Mouse (Mus musculus): ENCODE measurements around the gene Ccdc117.
"Not testable (repeated sequence)": the region's sequence is repeated elsewhere in the genome, so short reads cannot be mapped to it uniquely, and the experiment has no call there.

The Ccdc117 gene

DNA sequence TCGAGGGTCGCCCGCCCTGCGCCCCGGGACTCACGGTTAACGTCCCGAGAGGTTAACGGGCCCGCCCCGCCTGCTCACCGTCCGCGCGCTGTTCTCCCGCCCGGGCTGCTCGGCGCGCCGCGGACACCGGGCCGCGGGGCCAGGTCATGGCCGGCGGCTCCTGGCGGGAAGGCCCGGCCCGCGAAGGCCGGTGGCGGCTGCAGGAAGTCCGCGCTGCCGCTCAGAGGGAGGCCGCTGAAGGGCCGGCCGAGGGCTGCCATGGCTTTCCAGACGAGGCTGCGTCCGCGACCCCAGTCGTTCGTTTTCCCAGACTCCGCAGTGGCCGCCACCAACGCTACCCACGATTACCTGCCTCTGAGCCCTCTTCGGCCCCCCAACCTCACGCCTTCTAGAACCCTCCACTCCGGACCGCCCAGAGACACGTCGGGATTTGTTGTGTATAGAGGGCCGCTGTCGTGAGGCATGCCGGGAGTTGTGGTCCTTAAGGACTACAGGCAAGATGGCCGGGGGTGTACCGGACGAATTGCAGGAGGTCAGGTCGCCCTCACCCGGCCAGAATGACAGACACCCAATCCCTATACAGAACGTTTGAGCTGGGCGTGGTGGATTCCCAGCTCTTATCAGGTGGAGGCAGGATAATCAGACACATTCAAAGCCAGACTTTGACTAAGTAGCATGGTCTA lies at the start of gene Ccdc117:
Gene Ccdc117 (minus strand): TSS at position 389 of the 683 bp plus-strand sequence.
- DNase-seq (ENCODE audit: low spot score in 2 of 2) = peak; percentile 77 to 85

DNA sequence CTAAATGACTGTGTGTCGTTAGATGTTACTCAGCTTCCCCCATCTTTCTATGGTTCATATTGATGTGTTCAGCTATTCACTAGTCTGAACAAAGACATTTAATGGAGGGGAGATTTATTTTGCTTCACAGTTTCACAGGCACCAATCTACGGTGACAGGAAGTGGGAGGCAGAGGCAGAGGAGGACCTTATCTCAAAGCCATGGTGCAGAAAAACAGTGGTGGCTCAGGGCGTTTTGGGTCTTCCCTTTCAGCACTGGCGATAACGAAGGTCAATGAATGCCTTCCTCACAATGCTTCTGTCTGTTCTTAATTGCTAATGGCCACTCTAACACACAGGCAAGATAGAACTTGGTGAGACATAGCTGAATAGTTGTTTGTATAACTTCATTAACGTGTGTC lies 33.1 kb upstream of the Ccdc117 start:
- DNase-seq (ENCODE audit: low spot score in 2 of 2) = no peak

DNA sequence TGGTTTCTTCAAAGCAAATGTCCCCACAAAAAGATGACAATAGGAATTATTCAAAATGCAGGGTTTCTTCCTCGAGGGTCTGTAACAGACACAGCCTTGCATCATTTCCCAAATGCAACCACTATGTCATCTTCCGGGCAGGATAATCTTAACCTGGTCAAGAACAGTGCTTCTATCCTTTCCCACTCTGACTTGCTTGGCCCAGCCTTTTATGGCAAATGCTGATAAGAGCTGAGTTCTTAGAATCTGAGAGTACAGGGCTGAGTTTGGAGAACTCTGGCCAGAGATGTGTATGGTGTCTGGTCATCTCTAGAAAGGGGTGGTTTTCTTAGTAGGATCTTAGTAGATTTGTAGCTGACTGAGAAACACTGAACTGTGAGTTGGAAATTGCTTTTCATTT lies 31.8 kb upstream of the Ccdc117 start:
- DNase-seq (ENCODE audit: low spot score in 2 of 2) = no peak

DNA sequence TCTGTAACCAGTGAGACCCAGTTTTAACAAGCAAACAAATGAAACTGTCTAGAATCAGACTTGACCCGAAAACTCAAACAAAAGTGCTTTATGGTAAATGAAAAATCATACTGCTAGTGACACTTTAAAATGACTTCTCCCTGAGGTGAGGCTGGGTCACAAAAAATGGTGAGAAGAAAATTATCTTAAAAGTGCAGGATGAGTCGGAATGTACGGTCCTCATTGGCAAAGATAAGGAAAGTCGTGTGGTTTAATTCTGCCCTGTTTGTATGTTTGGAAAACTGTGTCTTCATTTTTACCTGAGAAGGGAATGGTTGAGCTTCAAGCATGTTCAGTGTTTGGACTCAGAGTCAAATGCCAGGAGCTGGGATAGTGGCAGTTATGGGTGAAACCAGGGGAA lies 29.9 kb upstream of the Ccdc117 start:
- DNase-seq (ENCODE audit: low spot score in 2 of 2) = no peak

DNA sequence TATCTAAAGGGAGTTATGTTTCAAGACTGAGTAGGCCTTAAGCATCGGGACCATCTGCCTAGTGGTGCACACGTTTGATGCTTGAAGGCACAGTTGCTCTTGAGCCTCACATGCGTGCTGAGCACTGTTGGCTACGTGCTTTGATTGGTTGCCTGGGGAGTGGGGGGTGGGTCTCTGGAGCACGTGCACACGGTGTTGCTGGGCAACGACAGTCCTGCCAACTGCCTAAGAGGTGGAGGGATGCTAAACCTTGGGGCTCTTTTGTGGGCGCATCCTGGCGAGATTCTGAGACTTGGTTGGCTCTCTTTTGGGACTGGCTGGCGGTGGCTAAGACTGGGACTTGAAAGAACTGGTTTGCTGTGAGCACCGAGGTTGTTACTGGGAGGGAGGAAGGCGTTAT lies 27.5 kb upstream of the Ccdc117 start, which contains the start of gene Ankrd36:
Gene Ankrd36 (plus strand): TSS at position 211 of the 400 bp plus-strand sequence.
- DNase-seq (ENCODE audit: low spot score in 2 of 2) = no peak

DNA sequence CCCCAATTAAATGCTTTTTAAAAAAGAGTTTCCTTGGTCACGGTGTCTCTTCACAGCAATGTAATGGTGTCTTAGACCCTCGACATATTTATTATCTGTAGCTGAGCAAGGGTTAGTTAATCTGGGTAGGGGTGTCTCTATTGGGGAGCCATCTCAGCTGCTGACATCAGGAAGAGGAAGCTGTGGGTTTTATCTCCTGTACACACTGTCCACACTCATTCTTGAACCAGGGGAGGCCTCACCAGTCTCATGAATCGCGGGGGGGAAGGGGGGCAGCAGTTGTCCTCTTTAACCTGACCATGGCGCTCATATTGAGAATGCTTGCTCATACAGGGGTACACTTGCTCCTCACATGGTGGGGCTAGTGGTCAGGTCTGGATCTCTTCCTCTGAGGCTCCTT lies 26.1 kb upstream of the Ccdc117 start:
- no peak for DNase-seq (ENCODE audit: low spot score in 2 of 2)

DNA sequence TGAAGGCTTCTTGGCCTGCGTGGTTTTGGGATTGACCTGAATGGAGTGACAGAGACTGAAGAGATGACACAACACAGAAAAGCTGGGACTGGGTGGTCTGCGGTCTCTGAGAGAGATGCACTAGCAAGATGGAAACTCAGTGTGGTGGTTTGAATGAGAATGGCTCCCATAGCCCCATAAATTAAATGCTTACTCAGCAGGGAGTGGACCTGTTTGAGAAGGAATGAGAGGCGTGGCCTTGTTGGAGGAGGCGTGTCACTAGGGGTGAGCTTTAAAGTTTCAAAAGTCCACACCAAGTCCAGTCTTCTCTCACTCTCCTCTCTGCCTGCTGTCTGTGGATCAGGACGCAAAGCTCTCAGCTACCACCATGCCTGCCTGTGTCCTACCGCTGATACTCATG lies 25.7 kb upstream of the Ccdc117 start:
- DNase-seq (ENCODE audit: low spot score in 2 of 2) = no peak

DNA sequence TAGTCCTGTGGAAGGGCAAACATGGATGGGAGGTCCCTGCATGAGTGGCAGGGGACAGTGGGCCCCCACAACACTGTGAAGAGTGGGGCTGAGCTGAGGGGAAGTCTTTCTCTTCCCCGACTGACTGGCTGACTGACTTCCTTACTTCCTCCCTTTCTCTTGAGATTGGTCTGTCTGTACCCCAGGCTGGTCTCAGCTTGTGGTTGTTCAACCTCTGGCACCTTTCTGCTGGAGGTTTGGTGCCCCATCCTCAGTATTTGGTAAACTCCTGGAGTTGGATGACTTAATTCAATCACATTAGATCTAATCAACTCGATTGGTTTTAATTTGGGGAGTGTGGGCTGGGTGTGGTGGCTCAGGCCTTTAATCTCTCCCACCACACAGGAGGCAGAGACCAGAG lies 24.5 kb upstream of the Ccdc117 start:
- DNase-seq (ENCODE audit: low spot score in 2 of 2) = no peak

DNA sequence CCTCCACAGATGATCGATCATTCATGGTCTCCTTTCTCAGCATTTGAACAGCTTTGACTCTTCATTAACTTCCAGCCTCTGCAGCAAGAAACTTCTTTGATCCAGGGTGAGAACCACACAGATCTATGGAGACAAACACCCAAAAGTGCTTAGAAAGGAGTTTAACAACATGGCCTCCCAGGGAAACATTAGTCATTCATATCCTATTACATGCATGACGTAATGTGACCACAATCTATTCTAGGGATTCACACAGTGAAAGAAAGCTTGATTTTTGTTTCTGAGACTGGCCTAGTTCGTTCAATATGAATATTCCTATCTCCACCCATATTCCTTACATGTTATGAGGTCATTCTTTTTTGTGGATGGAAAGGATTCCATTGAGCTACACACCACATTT lies 23.6 kb upstream of the Ccdc117 start:
- DNase-seq (ENCODE audit: low spot score in 2 of 2) = no peak

DNA sequence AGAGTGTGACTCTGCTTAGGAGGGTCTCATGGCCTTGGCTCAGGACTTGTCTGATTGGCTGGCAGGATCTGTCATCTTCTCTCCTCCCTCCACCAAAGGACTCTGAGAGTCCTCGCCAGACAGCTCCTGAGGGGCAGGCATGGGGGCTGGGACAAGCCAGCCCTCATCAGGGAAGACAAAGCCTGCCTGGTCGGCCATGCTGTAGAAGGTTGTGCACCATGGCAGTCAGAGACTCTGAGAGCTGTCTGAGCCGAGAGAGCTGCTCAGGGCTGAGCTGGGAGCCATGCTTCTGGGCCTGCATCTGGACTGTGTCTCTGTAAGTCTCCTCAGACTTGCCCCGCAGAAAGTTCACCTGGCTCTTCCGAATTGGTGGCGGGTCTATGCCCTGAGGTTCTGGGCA lies 21.9 kb upstream of the Ccdc117 start:
- DNase-seq (ENCODE audit: low spot score in 2 of 2) = no peak

DNA sequence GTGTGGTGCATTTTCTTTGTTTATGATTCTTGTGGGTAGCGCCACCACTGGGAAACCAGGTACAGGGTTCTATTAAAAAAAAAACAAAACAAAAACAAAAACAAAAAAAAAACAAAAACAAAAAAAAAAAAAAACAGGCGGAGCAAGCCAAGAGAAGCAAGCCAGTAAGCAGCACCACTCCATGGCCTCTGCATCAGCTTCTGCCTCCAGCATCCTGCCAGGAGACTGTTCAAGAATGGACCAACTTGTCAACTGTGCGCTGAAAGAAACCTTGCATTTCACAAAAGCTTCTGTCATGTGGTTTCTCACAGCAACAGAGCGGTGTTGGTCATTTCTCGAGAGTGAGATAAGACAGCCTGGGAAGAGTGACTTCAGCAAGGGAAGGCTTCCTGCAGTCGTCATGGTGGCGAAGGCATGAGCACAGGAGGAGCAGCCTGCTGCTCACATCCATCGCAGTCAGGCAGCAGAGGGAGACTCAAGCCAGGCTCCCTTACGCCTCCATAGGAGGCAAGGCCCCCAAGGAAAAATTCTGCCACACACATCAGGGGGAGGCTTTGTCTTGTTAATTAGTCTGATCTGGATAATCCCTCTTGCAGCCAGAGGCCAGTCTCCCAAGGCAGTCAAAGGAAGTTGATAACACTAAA lies 20.8 kb upstream of the Ccdc117 start:
- DNase-seq (ENCODE audit: low spot score in 2 of 2) = no peak

DNA sequence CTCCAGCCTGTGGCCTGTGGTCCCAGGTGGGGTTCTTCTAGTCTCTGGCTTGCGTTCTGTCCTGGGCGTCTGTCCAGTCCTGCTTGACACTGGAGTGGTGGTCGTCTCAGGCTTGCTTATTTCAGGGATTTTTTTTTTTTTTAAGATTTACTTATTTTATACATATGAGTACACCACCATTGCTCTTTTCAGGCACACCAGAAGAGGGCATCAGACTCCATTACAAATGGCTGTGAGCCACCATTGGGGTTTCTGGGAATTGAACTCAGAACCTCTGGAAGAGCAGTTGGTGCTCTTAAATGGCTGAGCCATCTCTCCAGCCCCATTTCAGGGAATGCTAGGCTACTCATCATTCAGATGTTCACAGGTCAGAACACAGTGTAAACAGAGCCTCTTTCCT lies 18.3 kb upstream of the Ccdc117 start:
- no peak for DNase-seq (ENCODE audit: low spot score in 2 of 2)

DNA sequence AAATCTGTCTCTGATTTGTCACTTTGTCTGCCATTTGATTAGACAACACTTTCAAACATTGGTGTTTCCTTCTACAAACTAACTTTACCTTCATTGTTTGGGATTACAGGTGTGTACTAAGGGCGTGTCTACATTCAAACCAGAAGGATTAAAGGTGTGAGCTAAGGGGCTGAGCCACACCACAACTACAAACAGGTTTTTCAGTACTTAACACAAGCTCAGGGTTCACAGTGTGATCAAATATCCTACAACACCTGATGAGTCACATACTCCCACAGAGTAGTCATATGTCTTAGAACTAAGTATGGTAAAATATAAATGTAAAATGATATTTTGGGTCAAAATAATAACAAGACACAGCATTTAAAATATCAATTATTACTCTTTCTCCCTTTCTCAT lies 9.9 kb upstream of the Ccdc117 start:
- no peak for DNase-seq (ENCODE audit: low spot score in 2 of 2)

DNA sequence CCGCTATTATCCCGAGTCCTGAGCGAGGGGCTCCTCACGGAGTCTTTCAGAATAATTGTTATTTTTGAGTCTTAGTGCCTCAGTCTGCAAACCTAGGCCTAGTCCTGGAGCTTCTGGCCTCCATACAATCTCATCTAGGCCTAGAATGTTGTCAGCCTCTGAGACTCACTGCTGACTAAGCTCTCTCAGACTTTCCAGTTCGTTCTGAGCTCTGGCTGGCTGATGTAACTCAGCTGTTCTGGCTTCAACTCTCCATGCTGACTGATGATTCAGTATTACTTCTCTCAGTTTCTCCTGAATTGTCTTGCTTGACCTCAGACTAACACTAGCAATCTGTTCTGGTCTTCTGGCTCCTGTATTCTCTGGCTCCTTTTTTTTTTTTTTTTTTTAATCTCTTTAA lies 9.4 kb upstream of the Ccdc117 start:
- no peak for DNase-seq (ENCODE audit: low spot score in 2 of 2)

DNA sequence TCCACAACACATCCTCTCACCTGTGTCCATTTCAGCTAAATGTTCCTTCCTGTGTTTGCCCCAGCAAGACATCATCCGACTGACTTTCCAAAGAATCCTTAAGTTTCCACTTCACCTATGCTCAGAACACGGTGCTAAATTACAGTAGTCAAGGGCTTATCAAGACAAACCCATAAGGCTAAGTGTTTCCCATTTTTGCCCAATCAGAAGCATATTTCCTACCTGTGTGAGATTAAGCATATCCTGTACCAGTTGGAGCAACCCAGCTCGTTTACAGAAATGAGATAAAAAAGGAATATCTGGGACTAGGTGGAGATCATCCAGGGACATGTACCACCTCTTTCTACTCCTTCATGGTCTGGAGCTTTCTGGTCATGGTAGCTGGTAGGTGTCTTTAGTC lies 4.7 kb upstream of the Ccdc117 start:
- DNase-seq (ENCODE audit: low spot score in 2 of 2) = no peak

DNA sequence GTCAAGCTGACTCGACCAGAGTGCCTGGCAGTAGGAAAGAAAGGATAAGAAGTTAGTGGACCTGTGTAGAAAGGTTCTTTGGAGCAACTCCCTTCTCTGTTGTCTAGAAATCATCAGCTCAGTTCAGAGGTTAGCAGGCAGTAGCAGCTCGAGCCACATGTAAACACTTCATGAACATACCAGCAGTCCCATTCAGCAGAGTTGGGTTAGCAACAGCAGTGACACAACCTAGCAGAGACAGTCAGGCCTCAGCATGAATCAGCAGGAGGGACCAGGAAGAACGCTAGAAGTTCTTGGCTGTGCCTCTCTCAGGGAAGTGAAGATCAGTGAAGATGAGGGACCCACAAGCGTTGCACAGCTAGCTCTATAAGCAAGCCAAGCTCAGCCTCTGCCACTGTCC lies 3.5 kb upstream of the Ccdc117 start:
- DNase-seq (ENCODE audit: low spot score in 2 of 2) = no peak

DNA sequence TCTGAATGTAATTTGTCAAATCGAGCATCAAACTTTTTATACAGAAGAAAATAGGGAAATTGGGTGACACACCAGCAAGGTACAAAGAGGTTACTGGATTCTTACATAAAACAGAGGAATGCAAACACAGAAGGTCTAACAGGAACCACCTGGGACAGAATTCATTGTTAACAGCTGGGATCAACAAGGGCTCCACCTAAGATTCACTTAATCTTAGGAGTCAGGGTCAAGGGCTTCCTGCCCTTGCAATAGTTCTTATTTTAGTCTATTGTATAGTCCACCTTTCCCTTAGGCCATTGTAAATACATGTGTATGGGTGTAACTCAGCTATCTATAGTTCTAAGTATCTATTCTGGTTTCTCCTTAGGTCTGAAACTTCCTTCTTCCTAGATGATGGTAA lies 2.7 kb upstream of the Ccdc117 start:
- DNase-seq (ENCODE audit: low spot score in 2 of 2) = not testable (repeated sequence)

DNA sequence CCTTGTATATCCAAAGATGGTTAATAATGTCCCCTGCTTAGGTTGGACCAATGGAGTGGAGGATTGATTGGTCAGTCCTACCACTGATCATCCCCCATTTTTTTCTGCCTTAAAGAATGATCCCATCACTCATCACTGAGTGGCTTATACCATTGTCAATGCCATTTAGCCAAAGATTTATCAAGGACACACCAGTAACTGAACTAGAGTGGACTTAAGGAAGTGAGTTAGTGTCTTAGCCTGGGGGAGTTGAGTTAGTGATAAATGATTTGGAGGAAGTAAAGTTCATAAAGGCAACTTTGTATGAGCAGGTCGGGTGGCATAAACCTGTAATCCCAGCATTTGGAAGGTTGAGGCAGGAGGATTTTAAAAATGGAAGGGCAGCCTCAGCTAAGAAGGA lies 1.3 kb upstream of the Ccdc117 start:
- no peak for DNase-seq (ENCODE audit: low spot score in 2 of 2)

DNA sequence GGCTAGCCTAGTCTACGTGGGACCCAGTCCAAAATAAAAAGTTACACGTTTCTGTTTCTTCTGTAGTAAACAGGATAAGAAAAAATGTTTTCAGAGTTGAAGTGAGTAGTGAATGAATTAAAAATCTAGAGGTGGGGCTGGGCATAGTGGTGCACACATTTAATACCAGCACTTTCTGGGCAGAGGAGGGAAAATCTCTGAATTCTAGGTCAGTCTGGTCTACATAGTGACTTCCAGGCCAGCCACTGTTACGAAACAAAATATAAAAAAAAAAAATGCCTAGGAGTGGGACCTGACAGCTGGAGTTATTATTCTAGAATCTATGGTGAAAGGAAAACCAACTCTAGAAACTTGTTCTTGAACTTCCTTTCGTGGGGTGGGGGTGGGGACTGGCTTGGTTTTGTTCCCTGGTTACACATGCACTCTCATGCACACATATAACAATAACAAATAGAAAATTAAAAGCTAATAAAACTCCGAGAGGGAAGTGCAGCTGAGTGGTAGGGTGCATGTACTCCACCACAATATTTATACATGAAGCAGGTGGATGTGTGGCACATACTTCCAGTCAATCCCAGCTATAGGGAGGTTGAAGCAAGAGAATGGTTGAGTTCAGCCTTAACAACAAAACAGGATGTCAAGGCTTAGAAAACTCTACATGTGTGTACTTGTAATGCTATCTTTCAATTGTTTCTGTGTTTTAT lies 647 bp upstream of the Ccdc117 start:
- no peak for DNase-seq (ENCODE audit: low spot score in 2 of 2)

DNA sequence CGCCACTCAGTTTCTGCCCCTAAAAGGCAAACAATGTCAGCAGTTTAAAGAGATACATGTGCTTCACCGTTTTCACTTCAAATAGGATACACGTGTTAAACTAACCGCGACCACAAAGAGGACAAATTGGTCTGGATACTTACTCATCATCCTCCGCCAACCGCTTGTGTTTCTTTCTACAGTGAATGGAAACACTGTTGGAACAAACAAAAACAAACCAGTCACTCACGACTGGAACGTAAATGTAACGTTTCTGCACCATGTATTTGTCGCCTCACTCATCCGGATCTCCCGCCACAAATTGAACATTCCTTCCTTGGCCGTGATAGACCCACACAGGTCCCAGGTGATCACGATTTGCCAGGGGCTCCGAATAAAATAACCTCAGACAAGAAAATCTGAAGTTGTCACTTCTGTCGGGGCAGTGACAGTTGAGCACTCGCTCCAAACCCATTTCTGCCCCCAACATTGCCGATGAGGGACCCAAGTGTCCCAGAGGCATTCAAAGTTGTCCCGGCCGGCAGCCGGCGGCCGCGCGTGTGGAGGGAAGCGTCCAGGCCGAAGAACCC lies 673 bp downstream of the Ccdc117 start:
- DNase-seq (ENCODE audit: low spot score in 2 of 2) = no peak

DNA sequence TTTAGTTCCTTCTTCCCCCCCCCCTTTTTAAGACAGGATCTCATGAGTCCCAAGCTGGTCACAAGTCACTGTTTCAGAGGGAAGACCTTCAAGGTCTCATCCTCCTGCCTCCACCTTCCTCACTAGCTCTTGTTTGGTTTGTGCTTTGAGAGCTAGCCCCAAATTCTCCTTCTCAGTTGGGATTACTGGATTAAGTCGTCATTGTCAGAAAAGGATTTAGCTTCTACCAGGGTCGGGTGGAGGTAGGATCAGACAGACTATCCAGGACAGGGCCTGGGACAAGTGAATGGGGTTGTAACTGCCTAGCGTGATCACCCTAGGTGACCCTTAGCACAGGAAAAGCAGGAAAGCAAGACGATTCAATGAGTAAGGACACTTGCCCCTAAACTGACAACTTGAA lies 1.7 kb downstream of the Ccdc117 start:
- no peak for DNase-seq (ENCODE audit: low spot score in 2 of 2)

DNA sequence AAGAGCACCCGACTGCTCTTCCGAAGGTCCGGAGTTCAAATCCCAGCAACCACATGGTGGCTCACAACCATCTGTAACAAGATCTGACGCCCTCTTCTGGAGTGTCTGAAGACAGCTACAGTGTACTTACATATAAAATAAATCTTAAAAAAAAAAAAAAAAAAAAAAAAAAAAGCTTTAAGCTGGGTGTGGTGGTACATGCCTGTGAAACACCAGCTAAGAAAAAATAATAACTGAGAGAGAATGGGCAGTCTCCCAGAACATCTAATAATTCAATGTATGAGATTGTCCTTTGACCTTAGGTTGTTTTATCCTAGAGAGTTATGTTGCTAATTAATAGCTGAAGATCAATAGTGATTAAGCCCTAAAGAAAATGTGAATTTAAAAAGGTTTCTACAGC lies 4.5 kb downstream of the Ccdc117 start:
- not testable (repeated sequence) for DNase-seq (ENCODE audit: low spot score in 2 of 2)

DNA sequence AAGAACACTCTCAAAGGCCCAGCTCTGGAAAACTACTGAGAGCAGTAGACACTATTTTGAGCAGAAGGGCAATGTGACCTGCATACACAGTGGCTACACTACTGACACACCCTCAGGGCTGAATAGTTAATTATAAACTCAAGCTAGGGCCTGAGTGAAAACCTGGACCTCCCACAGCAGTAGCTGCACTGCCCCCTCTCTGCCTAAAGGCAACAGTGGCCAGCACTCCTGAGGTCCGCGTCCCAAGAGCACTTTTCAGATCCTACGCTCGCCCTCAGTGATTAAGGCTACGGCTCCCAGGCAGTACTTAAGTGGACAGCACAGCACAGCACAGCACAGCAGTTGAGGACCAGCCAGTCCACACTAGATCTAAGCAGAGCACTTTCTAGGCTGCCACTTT lies 8.9 kb downstream of the Ccdc117 start:
- DNase-seq (ENCODE audit: low spot score in 2 of 2) = no peak

All from frontal cortex, postnatal 10 days (tissue).